Mouse (Mus musculus) liver, embryonic 14.5 days (tissue): ENCODE data around the gene Podxl2.

Experiments
- CTCF ChIP-seq: IDR thresholded peaks from 2 replicates; pipeline ENCODE4 v1.5.1; 2016; ENCODE audit warnings: antibody characterized with exemption, low read depth, control low read depth
- EP300 ChIP-seq: IDR thresholded peaks from 2 replicates; pipeline ENCODE4 v1.6.1; 2016; ENCODE audit warnings: antibody characterized with exemption, low read depth

DNA sequence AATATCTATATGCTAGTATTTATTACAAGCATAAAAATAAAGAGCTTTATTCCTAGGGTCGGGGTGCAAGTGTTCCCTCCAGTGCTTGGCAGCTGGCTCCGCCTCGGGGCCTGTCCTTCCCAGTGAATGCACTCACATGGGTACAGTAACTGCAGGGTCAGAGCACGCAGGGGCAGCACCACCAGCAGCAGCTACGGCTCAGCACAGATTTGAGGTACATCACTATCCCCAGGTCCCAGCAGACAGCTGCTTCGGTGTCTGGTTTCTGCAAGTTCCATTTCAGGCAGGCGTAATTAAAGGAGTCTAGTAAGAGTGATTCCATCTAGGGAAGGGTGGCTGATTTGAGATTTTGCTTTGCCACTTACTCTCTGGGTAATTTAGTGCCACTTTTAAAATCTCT lies 16.5 kb downstream of the Podxl2 start:
- no peak for TF ChIP-seq CTCF
- no peak for TF ChIP-seq EP300
